Mouse (Mus musculus): ENCODE measurements at regions not wholly inside any gene's neighbourhood (a gene's known extent, or its start where the extent isn't known, plus 50 kb on each side); places are given as distances from the start of the nearest gene placed in this dataset. TPM values are rescaled to one million over a fixed set of nuclear protein-coding genes. Genes with fewer than 3 reads are reported as not detected.

DNA sequence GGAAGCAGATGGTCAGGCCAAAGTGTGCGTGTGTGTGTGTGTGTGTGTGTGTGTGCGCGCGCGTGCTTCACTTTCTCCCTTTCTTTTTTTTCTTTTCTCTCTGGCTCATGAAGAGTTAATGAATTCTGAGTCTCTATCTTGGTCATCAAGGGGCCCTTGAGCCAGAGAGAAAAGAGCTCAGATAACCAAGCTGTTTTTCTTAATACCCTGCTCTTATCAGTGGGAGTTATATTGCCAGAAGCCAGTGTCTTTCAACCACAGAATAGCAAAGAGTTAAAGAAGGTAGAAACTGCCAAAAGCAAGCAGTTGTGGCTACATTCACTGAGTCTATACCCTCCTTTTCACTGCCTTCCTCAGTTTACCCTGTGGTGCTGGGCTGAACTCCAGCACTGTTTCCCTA, 60.6 kb upstream of the Dapk1 start:
- Histone ChIP-seq H3K27me3 (replicated peaks) (no peaks in the 10 kb centered on the region), H3K9me3 (replicated peaks) (no peaks in the 10 kb centered on the region), H3K36me3 (no peaks in the 10 kb centered on the region), H3K9ac (0 out of 2 replicates have a peak overlapping the region, but pooled peaks have one; percentile 27), H3K4me1 (peaks cover 30% of the 10 kb centered on the region), H3K4me3 (no peak overlapping the region), H3K4me2 (peak overlapping the region; percentile 41), H3K27ac (peak overlapping the region; percentile 71)
- WGBS (ENCODE audit: insufficient replicate concordance) = 65% methylated on average over 5 of the region's 5 CpGs
- peak; percentile 73 for ATAC-seq

DNA sequence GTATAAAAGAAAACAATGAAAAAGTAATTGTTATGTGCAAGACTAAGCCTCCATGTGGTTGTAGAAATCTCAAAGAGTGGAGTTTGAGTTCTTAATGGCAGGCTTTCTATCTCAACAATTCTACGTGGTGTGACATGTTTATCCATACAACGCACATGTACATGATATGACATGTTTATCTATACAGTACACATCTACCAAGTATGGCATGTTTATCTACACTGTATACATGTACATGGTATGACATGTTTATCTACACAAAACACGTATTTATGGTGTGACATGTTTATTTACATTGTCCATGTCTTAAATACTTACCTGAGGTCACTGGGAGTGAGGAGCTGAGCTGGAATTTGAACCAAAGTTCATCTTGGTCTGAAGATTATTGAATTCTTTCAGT, 57.4 kb upstream of the Dapk1 start:
- Histone ChIP-seq H3K27me3 (replicated peaks) (no peaks in the 10 kb centered on the region), H3K9me3 (replicated peaks) (no peaks in the 10 kb centered on the region), H3K36me3 (no peaks in the 10 kb centered on the region), H3K27ac (no peak overlapping the region), H3K4me2 (no peak overlapping the region), H3K4me3 (no peak overlapping the region), H3K4me1 (peaks cover 29% of the 10 kb centered on the region), H3K9ac (no peak overlapping the region)
- peak; percentile 56 for ATAC-seq
- WGBS (ENCODE audit: insufficient replicate concordance) = 47% methylated on average over 3 of the region's 3 CpGs

DNA sequence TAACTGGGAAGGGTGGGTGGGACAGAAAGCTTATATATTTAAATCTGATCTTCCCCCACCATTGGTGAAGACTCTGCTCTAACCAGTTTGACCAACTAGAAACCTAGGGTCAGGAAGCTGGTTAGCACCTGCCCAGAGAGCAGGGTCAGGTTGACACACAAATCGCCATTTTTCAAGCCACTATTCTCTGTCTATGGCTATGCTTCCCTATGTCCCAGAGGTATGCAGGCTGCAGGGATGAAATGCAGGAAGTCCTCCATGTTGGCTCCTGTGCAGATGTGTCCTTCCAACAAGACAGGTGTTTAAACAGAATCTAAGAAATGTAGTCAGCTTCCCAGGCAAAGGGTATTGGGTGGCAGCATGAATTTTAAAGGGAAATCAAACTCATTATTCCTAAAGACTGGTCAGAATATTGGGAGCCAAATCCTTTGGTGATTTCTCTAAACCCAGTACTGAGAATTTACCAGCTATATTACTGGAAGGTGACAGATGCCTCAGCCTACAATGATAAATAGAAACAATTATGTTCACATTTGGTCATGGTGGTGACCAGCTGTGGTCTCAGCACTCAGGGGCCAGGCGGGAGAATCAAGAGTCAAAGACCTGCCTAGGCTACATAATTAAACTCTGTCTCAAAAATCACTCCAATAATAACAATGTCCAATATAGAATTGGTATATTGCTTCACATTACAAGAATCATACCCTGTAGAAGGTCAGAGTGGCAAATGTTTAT, 55.6 kb upstream of the Dapk1 start:
- Histone ChIP-seq H3K4me3 (no peak overlapping the region), H3K27ac (no peak overlapping the region), H3K9me3 (replicated peaks) (no peaks in the 10 kb centered on the region), H3K4me1 (peaks cover 14% of the 10 kb centered on the region), H3K36me3 (no peaks in the 10 kb centered on the region), H3K9ac (no peak overlapping the region), H3K4me2 (no peak overlapping the region), H3K27me3 (replicated peaks) (no peaks in the 10 kb centered on the region)
- ATAC-seq = no peak
- WGBS (ENCODE audit: insufficient replicate concordance) = 74% methylated on average over 2 of the region's 2 CpGs

Small RNA genes lying in the stretch of these regions (microRNA-seq; reads per million reads assigned to microRNA genes)
- gene Gm24999 (not detected), gene Gm25000 (not detected)

Data from liver, embryonic 12.5 days (tissue).